Mouse (Mus musculus) ES-E14 (cell line): Measurements from ENCODE around the gene Kcnh3. TPM values are rescaled to one million over a fixed set of nuclear protein-coding genes. Genes with fewer than 3 reads are reported as not detected.

Source experiments
- DNase-seq: peaks from one replicate; pipeline ENCODE4 v3.0.0-alpha.2; 2013; ENCODE audit warnings: low read depth, low spot score
- H3K27ac ChIP-seq: 2 replicates; pipeline ENCODE4 v1.5.1; 2012; ENCODE audit warnings: low read depth, mild to moderate bottlenecking, low read length, moderate library complexity, mixed read lengths; ENCODE audit not compliant: poor library complexity, insufficient read depth, severe bottlenecking
- H3K36me3 ChIP-seq: 2 replicates; pipeline ENCODE4 v1.6.1; 2012; ENCODE audit warnings: mild to moderate bottlenecking, low read length, moderate library complexity, mixed read lengths; ENCODE audit not compliant: control insufficient read depth, poor library complexity, insufficient read depth, severe bottlenecking
- H3K4me1 ChIP-seq, 2 experiments: fragments of 150-350 bp in 1 of 2; sonication (generic) in 1 of 2; 2 replicates each; pipeline ENCODE4 v1.6.1; 2012; ENCODE audit warnings: low read length in 2 of 2, mild to moderate bottlenecking in 1 of 2, mixed read lengths in 1 of 2; ENCODE audit not compliant: control insufficient read depth in 2 of 2, insufficient read depth in 2 of 2, poor library complexity in 1 of 2
- H3K4me3 ChIP-seq, 2 experiments: fragments of 150-350 bp in 1 of 2; sonication (generic) in 1 of 2; 2 replicates each; pipeline ENCODE4 v1.5.1; 2012; ENCODE audit warnings: low read length in 2 of 2, low read depth in 1 of 2, mild to moderate bottlenecking in 1 of 2, mixed read lengths in 1 of 2; ENCODE audit not compliant: insufficient read depth in 1 of 2, poor library complexity in 1 of 2, severe bottlenecking in 1 of 2
- H3K9ac ChIP-seq: 2 replicates; pipeline ENCODE4 v1.6.1; 2012; ENCODE audit warnings: low read depth, mild to moderate bottlenecking, low read length, mixed read lengths; ENCODE audit not compliant: poor library complexity, insufficient read depth, severe bottlenecking
- H3K9me3 ChIP-seq: fragments of 150-350 bp; sonication (generic); 2 replicates; pipeline ENCODE4 v1.6.1; 2012; ENCODE audit warnings: low read depth, mild to moderate bottlenecking, low read length; ENCODE audit not compliant: control insufficient read depth, insufficient read depth
- CHD2 ChIP-seq: IDR thresholded peaks from 2 replicates; pipeline ENCODE4 v1.6.1; 2014; ENCODE audit warnings: mild to moderate bottlenecking, low read depth, low read length, inconsistent platforms
- HCFC1 ChIP-seq: IDR thresholded peaks from 2 replicates; pipeline ENCODE4 v1.6.1; 2012; ENCODE audit warnings: low read length, inconsistent platforms, borderline replicate concordance; ENCODE audit not compliant: insufficient read depth
- MAFK ChIP-seq: IDR thresholded peaks from 2 replicates; pipeline ENCODE4 v1.6.1; 2014; ENCODE audit warnings: mild to moderate bottlenecking, low read depth, low read length, inconsistent platforms; ENCODE audit not compliant: insufficient read depth
- ZC3H11A ChIP-seq: IDR thresholded peaks from 2 replicates; pipeline ENCODE4 v1.6.1; 2012; ENCODE audit warnings: low read depth, mild to moderate bottlenecking, inconsistent platforms, low read length, borderline replicate concordance
- ZNF384 ChIP-seq: IDR thresholded peaks from 2 replicates; pipeline ENCODE4 v1.6.1; 2012; ENCODE audit warnings: low read depth, low read length, inconsistent platforms
- in situ Hi-C, 2 experiments: fragments of 600-800 bp; cut with MboI; formaldehyde crosslinking; loops; one replicate each; pipeline ENCODE4 v1.15.1; 2025; ENCODE audit warnings: low sequenced_read_pairs in 2 of 2, inconsistent platforms in 1 of 2; ENCODE audit not compliant: unreplicated experiment in 2 of 2
- total RNA-seq: library from RNA; depleted of rRNA; stranded (reverse); fragments of 300-350 nt; gene quantifications from 2 replicates; pipeline ENCODE4 v1.2.3, GENCODE M21; 2012

The Kcnh3 gene
- total RNA-seq, 1 experiment = 2.9 TPM

DNA sequence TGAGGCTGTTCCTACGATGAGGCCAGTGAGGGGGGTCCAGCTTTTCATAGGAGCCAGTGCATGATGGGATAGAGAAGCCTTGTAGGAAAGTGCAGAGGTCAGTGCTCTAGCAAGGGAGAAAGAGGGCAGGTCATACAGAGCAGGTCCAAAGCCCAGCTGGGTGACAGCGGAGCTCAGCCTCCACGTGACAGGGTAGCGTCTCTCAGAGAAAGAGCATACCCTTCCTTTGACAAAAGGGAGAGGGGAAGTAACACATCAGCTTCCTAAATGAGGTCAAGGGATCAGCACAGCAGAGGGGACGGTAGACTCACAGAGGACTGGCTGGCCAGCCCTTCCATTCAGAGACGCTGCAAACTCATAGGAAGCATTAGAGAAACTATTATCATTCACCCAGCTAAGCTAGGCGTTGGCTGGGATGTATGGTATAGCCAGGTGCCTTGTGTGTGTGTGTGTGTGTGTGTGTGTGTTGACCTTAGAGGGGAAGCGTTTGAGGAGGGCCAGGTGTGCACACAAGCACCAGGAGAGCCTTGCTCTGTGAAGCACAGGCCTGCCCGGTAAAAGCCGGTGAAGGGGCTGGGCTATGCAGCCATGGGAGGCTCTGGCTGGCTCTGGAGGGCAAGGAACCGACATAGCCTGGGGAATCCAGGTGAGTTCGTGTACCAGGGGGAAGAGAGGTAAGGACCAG, 9.8 kb downstream of the Kcnh3 start:
- H3K9ac ChIP-seq = no peak overlapping the region
- H3K4me1 ChIP-seq = peaks cover 0 to 10% of the 10 kb centered on the region in 2 experiments; a peak in 2 of 4 replicates
- H3K9me3 ChIP-seq = no peaks in the 10 kb centered on the region
- H3K4me3 ChIP-seq = no peak overlapping the region
- DNase-seq = no peak
- no peaks in the 10 kb centered on the region for H3K36me3 ChIP-seq
- no peak overlapping the region for H3K27ac ChIP-seq
- TF ChIP-seq HCFC1 (no peak), CHD2 (no peak), ZNF384 (no peak), MAFK (no peak), ZC3H11A (no peak)
- in situ Hi-C loops = no loop called here

DNA sequence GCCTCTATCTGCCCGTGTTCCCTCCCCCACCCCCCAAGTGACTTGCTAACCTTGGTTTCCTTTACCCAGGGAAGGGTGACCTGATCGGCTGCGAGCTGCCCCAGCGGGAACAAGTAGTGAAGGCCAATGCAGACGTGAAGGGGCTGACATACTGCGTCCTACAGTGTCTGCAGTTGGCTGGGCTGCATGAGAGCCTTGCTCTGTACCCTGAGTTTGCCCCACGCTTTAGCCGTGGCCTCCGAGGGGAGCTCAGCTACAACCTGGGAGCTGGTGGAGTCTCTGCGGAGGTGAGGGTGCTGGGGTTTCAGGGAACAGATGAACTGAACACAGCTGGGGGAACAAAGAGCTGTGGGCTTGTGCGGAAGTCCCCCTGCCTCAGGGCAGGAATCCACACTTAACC, 13.3 kb downstream of the Kcnh3 start:
- no peak for TF ChIP-seq ZC3H11A
- no peak for TF ChIP-seq ZNF384
- TF ChIP-seq HCFC1 = no peak
- peaks cover 4% of the 10 kb centered on the region; the same call in 1 of the 2 replicates for H3K36me3 ChIP-seq
- no peaks in the 10 kb centered on the region for H3K9me3 ChIP-seq
- H3K4me1 ChIP-seq = peaks cover 0 to 9% of the 10 kb centered on the region in 2 experiments; a peak in 2 of 4 replicates
- H3K4me3 ChIP-seq = no peak overlapping the region
- no peak overlapping the region for H3K27ac ChIP-seq
- in situ Hi-C loops = no loop called here
- no peak overlapping the region for H3K9ac ChIP-seq
- DNase-seq = no peak

DNA sequence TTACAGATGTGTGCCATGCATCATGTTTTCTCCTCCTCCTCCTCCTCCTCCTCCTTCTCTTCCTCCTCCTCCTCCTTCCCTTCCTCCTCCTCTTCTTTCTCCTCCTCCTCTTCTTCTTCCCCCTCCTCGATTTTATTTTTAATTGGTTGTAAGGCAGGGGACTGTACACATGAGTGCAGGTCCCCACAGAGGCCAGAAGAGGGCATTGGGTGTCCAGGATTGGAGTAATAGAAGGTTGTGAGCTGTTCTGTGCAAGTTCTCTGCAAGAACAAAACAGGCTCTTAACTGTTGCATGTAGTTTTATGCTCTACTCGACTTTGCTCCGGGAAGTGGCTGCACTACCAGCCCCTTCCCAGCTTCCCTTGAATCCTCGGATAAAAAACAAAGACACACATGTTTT, 15.5 kb downstream of the Kcnh3 start:
- in situ Hi-C loops = no loop called here
- Histone ChIP-seq H3K4me1 (peaks cover 0 to 9% of the 10 kb centered on the region in 2 experiments; a peak in 1 of 4 replicates), H3K27ac (no peak overlapping the region), H3K36me3 (peaks cover 22% of the 10 kb centered on the region), H3K9me3 (no peaks in the 10 kb centered on the region), H3K9ac (no peak overlapping the region), H3K4me3 (no peak overlapping the region)
- TF ChIP-seq MAFK = no peak
- no peak for TF ChIP-seq CHD2
- no peak for TF ChIP-seq ZC3H11A
- no peak for TF ChIP-seq HCFC1
- no peak for TF ChIP-seq ZNF384
- no peak for DNase-seq

DNA sequence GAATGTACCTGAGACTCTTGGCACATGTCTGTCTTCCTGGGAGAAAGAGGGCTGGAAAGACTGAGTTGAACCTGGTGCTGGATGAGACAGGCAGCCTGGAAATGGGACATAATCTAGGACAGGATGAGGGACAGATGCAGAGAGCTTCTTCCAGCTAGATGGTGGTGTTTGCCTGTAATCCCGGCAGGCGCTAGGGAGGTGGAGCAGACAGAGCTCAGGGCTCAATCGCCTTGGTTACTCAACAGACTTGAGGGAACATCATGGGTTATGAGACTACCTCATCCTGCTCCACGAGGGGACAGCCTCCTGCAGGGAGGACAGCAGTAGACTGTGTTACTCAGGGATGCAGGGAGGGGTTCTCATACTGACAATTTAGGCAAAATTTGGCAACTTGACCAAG, 16.6 kb downstream of the Kcnh3 start:
- no peak overlapping the region for H3K4me3 ChIP-seq
- H3K27ac ChIP-seq = no peak overlapping the region
- no peak overlapping the region for H3K9ac ChIP-seq
- peaks cover 0 to 7% of the 10 kb centered on the region in 2 experiments; a peak in 1 of 4 replicates for H3K4me1 ChIP-seq
- H3K9me3 ChIP-seq = no peaks in the 10 kb centered on the region
- H3K36me3 ChIP-seq = peaks cover 27% of the 10 kb centered on the region
- no peak for TF ChIP-seq ZNF384
- TF ChIP-seq ZC3H11A = no peak
- no peak for TF ChIP-seq HCFC1
- TF ChIP-seq CHD2 = no peak
- no peak for TF ChIP-seq MAFK
- in situ Hi-C loops = no loop called here
- no peak for DNase-seq
